Mouse (Mus musculus) lung, postnatal 4 days (tissue): Measurements from ENCODE around the gene Gm28360.
"Not testable (repeated sequence)": the region's sequence is repeated elsewhere in the genome, so short reads cannot be mapped to it uniquely, and the experiment has no call there.

ENCODE experiments used
- DNase-seq, 2 experiments: peaks; one replicate each; pipeline ENCODE4 v3.0.0; 2021

The Gm28360 gene

DNA sequence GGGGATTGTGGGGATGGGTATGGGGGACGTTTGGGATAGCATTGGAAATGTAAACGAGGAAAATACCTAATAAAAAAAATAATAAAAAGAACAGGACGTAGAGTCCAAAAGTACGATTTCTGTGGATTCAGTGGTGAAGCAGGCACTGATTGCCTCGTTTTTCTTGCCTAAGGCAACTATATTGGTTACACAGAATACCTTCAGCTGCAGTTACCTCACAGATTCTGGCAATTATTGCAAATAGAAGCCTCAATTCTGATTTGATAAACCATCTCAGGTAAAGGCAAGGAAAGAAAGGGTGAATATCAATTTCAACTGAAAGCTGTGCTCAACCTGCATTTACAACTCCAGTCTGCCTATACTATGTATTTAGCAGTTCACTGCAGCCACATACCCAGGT is at the start of gene Gm28360:
Gene Gm28360 (plus strand): TSS at position 301 of the 400 bp plus-strand sequence.
- not testable (repeated sequence) for DNase-seq

GRCm38 (mm10) chr1:117780833-117781232 is 49.0 kb upstream of the Gm28360 start, which contains the start of gene B020011L13Rik:
Gene B020011L13Rik, plus strand, starts transcription at chr1:117781133.
- not testable (repeated sequence) for DNase-seq

DNA sequence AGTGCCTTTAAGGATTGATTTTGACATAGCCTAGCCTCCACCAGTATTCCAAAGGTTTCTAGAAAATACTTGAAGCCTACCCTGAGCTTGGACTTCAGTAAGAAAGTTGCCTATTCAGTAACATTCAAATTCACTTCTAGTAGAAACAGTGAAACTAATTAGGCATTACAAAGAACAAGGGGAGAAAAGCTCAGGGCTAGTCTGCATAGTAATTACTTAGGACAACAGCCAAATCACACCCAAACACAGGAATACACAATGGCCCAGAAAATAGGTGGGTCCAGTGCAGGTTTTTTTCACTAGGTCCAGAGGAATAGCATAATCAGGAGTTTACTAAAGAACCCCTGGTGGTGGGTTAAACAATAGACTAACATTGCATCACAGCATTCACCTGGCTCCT is 13.6 kb upstream of the Gm28360 start:
- not testable (repeated sequence) for DNase-seq

GRCm38 (mm10) chr1:117851718-117852117 is 21.8 kb downstream of the Gm28360 start:
- DNase-seq = not testable (repeated sequence)
